Mouse (Mus musculus): ENCODE results near the gene Hyal3. TPM values are rescaled to one million over a fixed set of nuclear protein-coding genes. Genes with fewer than 3 reads are reported as not detected.
A peak's percentile ranks its signal among the peaks of the same experiment; 100 is the strongest.

Gene Hyal3
- total RNA-seq, 2 experiments from 2014 or later = 2.0 to 2.1 TPM

DNA sequence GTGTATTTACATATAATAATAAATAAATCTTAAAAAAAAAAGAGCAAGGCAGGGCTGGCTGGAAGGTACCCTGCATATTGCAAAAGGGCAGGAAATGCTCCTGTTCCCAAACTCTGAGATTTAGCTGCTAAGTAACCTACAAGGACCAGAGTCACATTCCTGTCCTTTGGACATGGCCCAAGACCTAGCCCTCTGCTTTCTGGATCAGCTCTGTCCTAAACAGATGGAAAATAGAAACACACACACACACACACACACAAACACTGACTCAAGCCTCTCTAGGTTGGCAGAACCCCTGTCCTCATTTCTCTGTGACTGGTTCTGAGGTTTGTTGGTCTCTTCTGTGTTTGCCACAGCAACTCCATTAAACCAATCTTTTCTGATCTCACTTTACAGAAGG lies 40.3 kb downstream of the Hyal3 start:
- DNase-seq (ENCODE audit: low spot score in 2 of 2) = no peak
- H3K4me3 ChIP-seq = no peak overlapping the region
- no peak for TF ChIP-seq CTCF (conservative IDR thresholded peaks at IDR 0.05)
- no peak overlapping the region; the same call in 1 of the 2 replicates for H3K27ac ChIP-seq

DNA sequence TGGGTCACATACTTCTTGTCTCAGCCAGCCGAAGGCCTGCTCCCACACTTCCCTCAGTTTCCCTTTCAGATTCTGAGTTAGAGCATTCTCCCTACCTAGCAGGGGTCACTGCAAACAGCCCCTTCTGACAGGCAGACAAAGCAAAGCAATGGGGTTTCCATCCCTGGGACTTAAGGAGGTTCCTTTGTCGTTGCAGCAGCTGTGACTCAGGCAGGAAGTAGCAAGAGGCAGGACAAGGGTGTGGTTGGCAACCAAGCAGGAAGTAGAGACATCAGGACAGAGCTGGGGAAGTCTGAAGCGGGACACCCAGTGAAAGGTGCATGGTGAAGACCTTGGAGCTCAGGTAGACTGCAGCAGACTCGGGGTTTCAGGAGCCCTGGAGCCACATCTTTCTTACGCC lies 43.9 kb downstream of the Hyal3 start:
- peak overlapping the region; percentile 72 for H3K27ac ChIP-seq
- TF ChIP-seq CTCF (conservative IDR thresholded peaks at IDR 0.05) = no peak
- DNase-seq (ENCODE audit: low spot score in 2 of 2) = no peak
- H3K4me3 ChIP-seq = no peak overlapping the region

DNA sequence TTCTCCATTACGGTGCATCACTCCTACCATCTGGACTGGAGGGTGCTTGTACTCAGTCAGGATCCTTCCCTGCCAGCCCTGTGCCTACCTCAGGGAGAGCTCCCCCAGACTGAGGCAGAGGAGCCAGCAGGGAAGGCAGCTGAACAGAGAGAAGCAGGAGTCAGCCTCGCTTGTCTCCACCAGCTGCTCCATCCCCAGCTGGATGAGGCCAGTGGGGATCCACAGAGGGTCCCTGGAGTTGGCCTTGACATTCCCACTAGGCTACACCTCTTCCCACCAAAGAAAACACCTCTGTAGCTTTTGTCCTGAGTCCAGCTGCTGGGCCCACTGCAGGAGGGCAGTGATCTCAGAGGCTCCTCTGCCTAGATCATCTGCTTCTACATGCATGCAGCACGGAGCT lies 44.3 kb downstream of the Hyal3 start:
- no peak for DNase-seq (ENCODE audit: low spot score in 2 of 2)
- H3K27ac ChIP-seq = peak overlapping the region; percentile 72
- TF ChIP-seq CTCF (conservative IDR thresholded peaks at IDR 0.05) = no peak
- no peak overlapping the region for H3K4me3 ChIP-seq

DNA sequence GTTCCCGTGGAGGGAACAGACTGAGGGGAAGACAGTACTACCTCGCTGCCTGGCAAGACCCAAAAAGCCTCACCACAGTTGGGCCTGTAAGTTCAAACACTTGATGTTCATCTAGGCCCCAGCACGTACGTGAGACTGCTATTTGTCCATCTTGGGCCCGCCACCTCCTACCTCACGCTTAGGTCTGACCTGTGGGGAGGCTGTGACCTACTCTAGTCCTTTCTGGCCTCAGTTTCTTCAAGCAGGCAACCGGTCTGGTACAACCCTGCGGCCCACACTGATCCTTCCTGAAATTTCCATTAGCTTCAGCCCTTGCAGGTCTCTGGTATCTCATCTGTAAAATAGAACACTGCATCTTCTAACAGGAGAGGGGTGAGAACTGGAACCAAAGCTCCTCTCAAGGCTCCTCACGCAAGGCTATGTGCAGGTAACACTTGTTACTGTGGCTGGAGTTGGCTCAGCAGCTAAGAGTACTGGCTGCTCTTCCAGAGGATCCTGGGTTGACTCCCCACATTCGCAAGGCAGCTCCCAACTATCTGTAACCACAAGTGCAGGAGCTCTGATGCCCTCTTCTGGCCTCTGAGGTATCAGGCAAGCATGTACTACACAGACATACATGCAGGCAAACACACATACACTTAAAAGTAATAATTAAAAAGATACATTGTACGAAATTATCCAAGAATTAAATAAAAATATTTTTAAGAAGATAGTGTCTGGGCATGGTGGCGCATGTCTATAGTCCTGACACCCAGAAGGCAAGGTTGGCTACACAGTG lies 44.9 kb downstream of the Hyal3 start:
- Histone ChIP-seq H3K27ac (peak overlapping the region; percentile 72), H3K4me3 (no peak overlapping the region)
- DNase-seq (ENCODE audit: low spot score in 2 of 2) = no peak
- TF ChIP-seq CTCF (conservative IDR thresholded peaks at IDR 0.05) = peak; percentile 58

DNA sequence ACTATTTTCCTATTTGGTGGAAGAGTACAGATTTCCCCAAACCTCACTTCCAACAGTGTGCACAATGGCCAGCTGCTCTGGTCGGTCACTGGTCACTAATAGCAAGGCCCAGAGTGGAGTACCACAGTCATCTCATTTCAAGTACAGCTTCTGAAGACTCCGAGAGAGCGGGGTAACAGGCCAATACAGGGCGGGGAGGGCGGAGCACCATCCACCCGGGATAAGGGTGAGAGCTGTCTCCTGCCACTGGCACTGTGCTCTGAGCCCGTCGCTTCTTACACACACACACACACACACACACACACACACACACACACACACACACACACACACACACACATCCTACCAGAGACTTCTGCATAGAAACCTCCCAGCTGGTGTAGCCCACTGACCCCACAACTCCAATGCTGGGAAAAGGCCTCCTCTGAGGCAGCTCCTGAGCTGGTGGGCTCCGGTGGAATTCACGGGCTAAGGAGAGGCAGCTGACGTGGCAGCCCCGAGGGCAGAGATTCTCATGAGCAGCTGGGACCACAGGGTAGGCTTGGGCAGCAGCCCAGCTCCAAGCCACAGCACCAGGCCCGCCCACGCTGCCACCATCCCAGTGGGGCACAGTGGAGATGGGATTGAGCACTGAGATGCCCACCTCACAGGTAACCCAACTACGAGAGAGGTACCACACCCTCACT lies 45.7 kb downstream of the Hyal3 start:
- TF ChIP-seq CTCF (conservative IDR thresholded peaks at IDR 0.05) = no peak
- peak overlapping the region; percentile 17; the same call in 1 of the 2 replicates for H3K4me3 ChIP-seq
- no peak for DNase-seq (ENCODE audit: low spot score in 2 of 2)
- H3K27ac ChIP-seq = peak overlapping the region; percentile 83

DNA sequence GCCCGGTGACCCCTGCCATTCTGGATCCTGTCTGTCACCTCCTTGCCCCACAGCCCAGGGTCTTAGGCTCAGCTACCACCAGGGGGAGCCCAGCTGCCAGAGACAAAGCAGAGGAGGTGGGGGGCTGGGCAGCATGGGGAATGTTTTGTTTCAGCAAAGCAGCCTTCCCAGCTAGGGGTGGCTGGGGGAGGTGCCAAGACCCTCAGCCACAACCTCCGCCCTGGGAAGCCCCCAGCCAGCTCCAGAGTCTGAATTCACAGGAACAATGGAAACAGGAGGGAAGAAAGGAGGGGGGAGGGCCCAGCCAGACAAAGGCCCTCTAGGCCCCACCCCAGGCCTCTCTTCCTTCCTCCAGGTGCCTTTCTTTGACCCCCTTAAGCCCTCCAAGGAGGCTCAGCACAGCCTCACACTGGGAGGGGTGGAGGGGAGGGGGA lies 46.2 kb downstream of the Hyal3 start:
- peak; percentile 93 for TF ChIP-seq CTCF (conservative IDR thresholded peaks at IDR 0.05)
- peak; percentile 68 to 84 for DNase-seq (ENCODE audit: low spot score in 2 of 2)
- H3K4me3 ChIP-seq = peak overlapping the region; percentile 17; the same call in 1 of the 2 replicates
- peak overlapping the region; percentile 83 for H3K27ac ChIP-seq

DNA sequence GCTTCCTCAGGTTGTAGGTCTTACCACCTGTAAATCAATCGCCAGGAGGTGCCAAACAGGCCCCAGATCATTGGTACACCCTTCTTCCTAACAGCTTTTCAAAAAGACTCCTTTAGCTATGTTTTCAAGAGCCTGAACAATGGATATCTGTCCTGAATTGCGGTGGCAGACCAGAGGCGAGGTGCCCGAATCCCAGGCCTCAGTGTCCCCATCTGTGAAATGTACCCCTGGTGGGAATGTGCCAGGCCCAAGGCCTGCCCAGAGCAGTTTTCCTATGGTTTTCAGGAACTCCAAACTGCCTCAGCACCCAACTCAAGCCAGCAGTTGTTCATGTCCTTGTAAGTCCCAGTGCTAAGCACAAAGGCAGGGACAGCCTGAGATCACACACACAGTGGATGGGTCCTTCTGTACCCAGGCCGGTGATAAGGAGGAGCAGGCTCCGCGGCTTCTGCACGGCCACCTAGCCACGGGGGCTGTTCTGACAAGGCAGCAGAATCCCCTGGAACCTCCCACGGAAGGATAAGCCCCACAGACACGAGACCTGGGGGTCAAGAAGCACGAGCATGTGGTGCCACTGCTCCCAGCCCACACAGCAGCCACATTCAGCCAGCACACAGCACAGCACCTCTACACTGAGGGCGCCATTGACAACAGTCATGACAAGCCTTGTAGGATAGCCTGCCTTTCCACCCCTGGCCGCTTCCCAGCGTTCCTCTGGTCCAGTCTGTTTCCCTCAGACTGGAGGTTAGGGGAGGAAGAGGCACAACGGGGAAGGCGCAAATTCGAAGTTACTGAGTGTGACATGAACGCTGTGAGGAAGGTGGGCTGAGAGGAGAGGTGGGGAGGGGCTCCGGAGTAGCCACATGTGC lies 47.0 kb downstream of the Hyal3 start:
- DNase-seq (ENCODE audit: low spot score in 2 of 2) = no peak
- H3K4me3 ChIP-seq = no peak overlapping the region
- peak overlapping the region; percentile 83 for H3K27ac ChIP-seq
- TF ChIP-seq CTCF (conservative IDR thresholded peaks at IDR 0.05) = no peak

DNA sequence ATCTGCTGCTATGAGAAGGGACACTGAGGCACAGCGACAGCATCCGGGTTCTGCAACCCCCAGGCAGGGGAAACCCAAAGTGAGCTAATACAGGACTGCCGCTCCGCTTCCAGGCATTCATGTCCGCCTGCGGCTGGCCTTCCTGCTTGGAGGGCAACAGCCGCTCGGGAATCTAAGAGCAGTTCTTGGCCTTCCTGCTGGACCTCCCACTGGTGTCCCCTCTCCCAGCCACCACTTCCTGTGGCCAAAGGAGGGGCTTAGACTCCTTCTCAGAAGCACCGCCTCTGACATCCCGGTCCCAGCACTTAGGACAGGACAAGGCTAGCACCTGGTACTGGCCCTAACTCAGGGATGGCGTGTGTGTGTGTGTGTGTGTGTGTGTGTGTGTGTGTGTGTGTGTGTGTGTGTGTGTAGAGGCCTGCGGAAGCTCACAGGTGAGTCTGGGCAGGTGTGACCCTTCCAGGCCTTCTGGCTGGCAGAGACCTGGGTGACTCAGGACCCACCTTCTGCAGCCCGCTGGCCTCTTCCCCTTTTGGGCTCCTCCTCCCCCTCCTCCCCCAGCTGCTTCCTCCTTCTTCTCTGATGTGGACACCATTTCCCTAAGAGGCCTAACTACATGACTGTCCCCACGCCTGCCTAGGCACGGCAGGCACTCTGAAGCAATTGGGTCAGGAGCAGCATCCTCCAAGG lies 48.2 kb downstream of the Hyal3 start:
- TF ChIP-seq CTCF (conservative IDR thresholded peaks at IDR 0.05) = no peak
- Histone ChIP-seq H3K4me3 (peak overlapping the region; percentile 20; the same call in 1 of the 2 replicates), H3K27ac (peak overlapping the region; percentile 92)
- no peak for DNase-seq (ENCODE audit: low spot score in 2 of 2)

DNA sequence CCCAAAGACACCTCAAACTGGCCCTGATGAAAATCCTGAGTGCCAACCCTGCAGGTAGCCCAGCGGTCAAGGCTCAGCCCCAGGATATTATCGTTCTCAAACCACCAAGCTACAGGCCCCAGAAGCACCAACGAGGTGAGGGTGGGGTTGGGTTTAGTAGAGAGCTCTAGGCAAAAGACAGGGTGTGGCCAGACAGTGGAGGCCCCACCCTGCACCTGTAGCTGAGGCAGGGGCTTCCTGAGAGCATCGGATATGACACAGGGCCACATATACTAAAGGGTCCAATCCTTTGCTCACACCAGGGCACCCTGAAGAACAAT lies 48.8 kb downstream of the Hyal3 start:
- H3K27ac ChIP-seq = peak overlapping the region; percentile 92
- TF ChIP-seq CTCF (conservative IDR thresholded peaks at IDR 0.05) = no peak
- H3K4me3 ChIP-seq = peak overlapping the region; percentile 13; the same call in 1 of the 2 replicates
- no peak for DNase-seq (ENCODE audit: low spot score in 2 of 2)

DNA sequence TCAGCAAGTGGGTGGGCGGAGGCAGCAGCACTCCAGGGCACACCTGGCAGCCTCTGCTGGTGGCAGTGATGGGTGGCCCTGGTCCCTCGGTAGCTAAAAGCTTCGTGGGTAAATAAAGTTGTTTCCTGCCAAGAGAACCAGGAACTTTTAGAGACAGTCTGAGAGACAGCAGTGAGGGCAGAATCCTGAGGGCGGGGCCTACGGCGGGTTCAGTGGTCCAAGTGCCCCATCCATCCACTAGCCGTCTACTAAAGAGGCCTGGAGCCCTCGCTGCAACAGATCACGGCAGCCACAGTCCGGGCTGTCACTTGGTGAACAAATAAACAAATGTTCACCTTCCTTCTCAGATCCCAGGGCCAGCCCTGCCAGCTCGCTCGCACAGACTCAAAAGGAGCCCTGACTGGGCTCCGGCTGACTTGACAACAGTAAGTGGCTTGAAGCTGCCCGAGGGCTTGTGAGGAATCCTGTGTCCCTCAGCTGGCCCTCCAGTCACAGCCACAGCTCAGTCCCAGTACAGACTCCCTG lies 49.3 kb downstream of the Hyal3 start:
- DNase-seq (ENCODE audit: low spot score in 2 of 2) = peak in 1 of 2 experiments; percentile 33
- TF ChIP-seq CTCF (conservative IDR thresholded peaks at IDR 0.05) = no peak
- H3K4me3 ChIP-seq = peak overlapping the region; percentile 22; the same call in 1 of the 2 replicates
- peak overlapping the region; percentile 92 for H3K27ac ChIP-seq

DNA sequence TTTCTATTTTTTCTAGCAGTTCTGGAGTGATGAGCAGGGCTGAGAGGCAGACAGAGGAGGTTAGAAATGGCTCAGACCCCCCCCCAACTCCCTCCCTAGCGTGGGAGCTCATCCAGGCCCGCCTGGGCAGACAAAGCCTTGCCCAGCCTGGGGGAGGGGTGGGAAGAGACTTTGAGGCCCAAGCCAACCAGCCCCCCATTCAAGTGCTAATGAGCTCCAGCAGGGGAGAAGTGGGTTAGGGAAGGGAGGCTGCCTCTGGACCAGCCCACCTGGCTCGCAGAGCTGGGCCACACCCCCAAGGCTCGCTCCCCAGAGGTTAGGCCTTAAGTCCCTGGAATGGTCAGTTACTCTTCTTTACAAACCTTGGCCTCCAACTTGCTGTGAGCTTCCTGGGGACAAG lies 50.0 kb downstream of the Hyal3 start:
- DNase-seq (ENCODE audit: low spot score in 2 of 2) = peak; percentile 58 to 72
- no peak for TF ChIP-seq CTCF (conservative IDR thresholded peaks at IDR 0.05)
- peak overlapping the region; percentile 22; the same call in 1 of the 2 replicates for H3K4me3 ChIP-seq
- peak overlapping the region; percentile 92 for H3K27ac ChIP-seq

DNA sequence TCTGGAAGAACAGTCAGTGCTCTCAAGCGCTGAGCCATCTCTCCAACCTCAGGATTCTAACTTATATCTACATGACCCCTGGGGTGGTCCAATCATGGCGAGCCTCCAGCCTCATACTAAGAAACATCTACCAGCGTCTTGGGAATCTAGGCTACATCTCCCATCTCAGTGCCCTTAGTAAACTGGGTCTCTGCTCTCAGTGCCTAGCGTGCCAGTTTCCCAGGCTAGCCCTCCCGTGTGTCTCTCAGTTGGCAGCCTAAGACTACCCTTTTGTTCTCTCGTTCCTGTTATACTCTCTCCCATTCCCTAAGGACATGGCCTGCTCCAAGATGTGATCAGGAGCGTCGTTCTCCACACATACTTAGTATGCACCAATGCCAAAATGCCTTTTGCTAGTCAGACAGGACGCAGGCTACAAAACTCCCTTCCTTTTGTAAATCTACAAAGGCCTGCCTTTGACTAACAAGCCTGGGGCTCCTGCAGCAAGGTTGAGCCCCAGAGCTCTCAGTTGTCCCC lies 50.8 kb downstream of the Hyal3 start:
- DNase-seq (ENCODE audit: low spot score in 2 of 2) = no peak
- TF ChIP-seq CTCF (conservative IDR thresholded peaks at IDR 0.05) = no peak
- Histone ChIP-seq H3K27ac (peak overlapping the region; percentile 92), H3K4me3 (no peak overlapping the region; the same call in 1 of the 2 replicates)

Data from layer of hippocampus, adult 2 months (tissue).